Mouse (Mus musculus) gastrocnemius, postnatal 10 days (tissue): ENCODE measurements at regions not wholly inside any gene's neighbourhood (a gene's known extent, or its start where the extent isn't known, plus 50 kb on each side); places are given as distances from the start of the nearest gene placed in this dataset.
A peak's percentile ranks its signal among the peaks of the same experiment; 100 is the strongest.

ENCODE experiments used
- DNase-seq: peaks from one replicate; pipeline ENCODE4 v3.0.0; 2021; ENCODE audit warnings: mixed read lengths

- DNase-seq, result no peak
These were observed 323.6 kb upstream of the Zmiz1 start for GRCm38 (mm10) chr14:25135371-25135770.

- DNase-seq, result no peak
These were observed 321.7 kb upstream of the Zmiz1 start for GRCm38 (mm10) chr14:25137312-25137711.

- no peak for DNase-seq
These were observed 320.5 kb upstream of the Zmiz1 start for GRCm38 (mm10) chr14:25138485-25138884.

- DNase-seq, result peak; percentile 16
These were observed 317.1 kb upstream of the Zmiz1 start for GRCm38 (mm10) chr14:25141933-25142332.

- no peak for DNase-seq
These were observed 315.9 kb upstream of the Zmiz1 start for GRCm38 (mm10) chr14:25143051-25143450.

GRCm38 (mm10) chr14:25147731-25148130, 311.3 kb upstream of the Zmiz1 start:
- DNase-seq, result no peak

GRCm38 (mm10) chr14:25150968-25151367, 308.0 kb upstream of the Zmiz1 start:
- no peak for DNase-seq

GRCm38 (mm10) chr14:25151485-25151884, 307.5 kb upstream of the Zmiz1 start:
- no peak for DNase-seq

- no peak for DNase-seq
These were observed 305.4 kb upstream of the Zmiz1 start for GRCm38 (mm10) chr14:25153573-25153972.

- DNase-seq, result no peak
These were observed 304.8 kb upstream of the Zmiz1 start for GRCm38 (mm10) chr14:25154180-25154579.

GRCm38 (mm10) chr14:25155008-25155783, 303.8 kb upstream of the Zmiz1 start:
- DNase-seq, result no peak

GRCm38 (mm10) chr14:25156171-25156570, 302.8 kb upstream of the Zmiz1 start:
- DNase-seq, result no peak

GRCm38 (mm10) chr14:25161684-25162321, 297.2 kb upstream of the Zmiz1 start:
- DNase-seq, result no peak

- DNase-seq, result no peak
These were observed 292.8 kb upstream of the Zmiz1 start for GRCm38 (mm10) chr14:25166217-25166616.

- no peak for DNase-seq
These were observed 291.4 kb upstream of the Zmiz1 start for GRCm38 (mm10) chr14:25167604-25168003.

- no peak for DNase-seq
These were observed 290.7 kb upstream of the Zmiz1 start for GRCm38 (mm10) chr14:25168310-25168709.

- no peak for DNase-seq
These were observed 285.7 kb upstream of the Zmiz1 start for GRCm38 (mm10) chr14:25173281-25173680.

- no peak for DNase-seq
These were observed 285.1 kb upstream of the Zmiz1 start for GRCm38 (mm10) chr14:25173873-25174272.

- DNase-seq, result no peak
These were observed 284.6 kb upstream of the Zmiz1 start for GRCm38 (mm10) chr14:25174402-25174801.

GRCm38 (mm10) chr14:25176206-25176605, 282.8 kb upstream of the Zmiz1 start:
- DNase-seq, result no peak

GRCm38 (mm10) chr14:25180126-25180525, 278.9 kb upstream of the Zmiz1 start:
- DNase-seq, result no peak

GRCm38 (mm10) chr14:25181406-25181805, 277.6 kb upstream of the Zmiz1 start:
- DNase-seq, result no peak

- DNase-seq, result no peak
These were observed 274.9 kb upstream of the Zmiz1 start for GRCm38 (mm10) chr14:25184042-25184441.

GRCm38 (mm10) chr14:25184875-25185274, 274.1 kb upstream of the Zmiz1 start:
- no peak for DNase-seq
